Mouse (Mus musculus) ES-E14 (cell line): ENCODE results near the gene Wbp11. TPM values are rescaled to one million over a fixed set of nuclear protein-coding genes. Genes with fewer than 3 reads are reported as not detected.

ENCODE experiments used
- DNase-seq: peaks from one replicate; pipeline ENCODE4 v3.0.0-alpha.2; 2013; ENCODE audit warnings: low read depth, low spot score
- H3K27ac ChIP-seq: 2 replicates; pipeline ENCODE4 v1.5.1; 2012; ENCODE audit warnings: low read depth, mild to moderate bottlenecking, low read length, moderate library complexity, mixed read lengths; ENCODE audit not compliant: poor library complexity, insufficient read depth, severe bottlenecking
- H3K36me3 ChIP-seq: 2 replicates; pipeline ENCODE4 v1.6.1; 2012; ENCODE audit warnings: mild to moderate bottlenecking, low read length, moderate library complexity, mixed read lengths; ENCODE audit not compliant: control insufficient read depth, poor library complexity, insufficient read depth, severe bottlenecking
- H3K4me1 ChIP-seq, 2 experiments: fragments of 150-350 bp in 1 of 2; sonication (generic) in 1 of 2; 2 replicates each; pipeline ENCODE4 v1.6.1; 2012; ENCODE audit warnings: low read length in 2 of 2, mild to moderate bottlenecking in 1 of 2, mixed read lengths in 1 of 2; ENCODE audit not compliant: control insufficient read depth in 2 of 2, insufficient read depth in 2 of 2, poor library complexity in 1 of 2
- H3K4me3 ChIP-seq, 2 experiments: fragments of 150-350 bp in 1 of 2; sonication (generic) in 1 of 2; 2 replicates each; pipeline ENCODE4 v1.5.1; 2012; ENCODE audit warnings: low read length in 2 of 2, low read depth in 1 of 2, mild to moderate bottlenecking in 1 of 2, mixed read lengths in 1 of 2; ENCODE audit not compliant: insufficient read depth in 1 of 2, poor library complexity in 1 of 2, severe bottlenecking in 1 of 2
- H3K9ac ChIP-seq: 2 replicates; pipeline ENCODE4 v1.6.1; 2012; ENCODE audit warnings: low read depth, mild to moderate bottlenecking, low read length, mixed read lengths; ENCODE audit not compliant: poor library complexity, insufficient read depth, severe bottlenecking
- H3K9me3 ChIP-seq: fragments of 150-350 bp; sonication (generic); 2 replicates; pipeline ENCODE4 v1.6.1; 2012; ENCODE audit warnings: low read depth, mild to moderate bottlenecking, low read length; ENCODE audit not compliant: control insufficient read depth, insufficient read depth
- CHD2 ChIP-seq: IDR thresholded peaks from 2 replicates; pipeline ENCODE4 v1.6.1; 2014; ENCODE audit warnings: mild to moderate bottlenecking, low read depth, low read length, inconsistent platforms
- HCFC1 ChIP-seq: IDR thresholded peaks from 2 replicates; pipeline ENCODE4 v1.6.1; 2012; ENCODE audit warnings: low read length, inconsistent platforms, borderline replicate concordance; ENCODE audit not compliant: insufficient read depth
- MAFK ChIP-seq: IDR thresholded peaks from 2 replicates; pipeline ENCODE4 v1.6.1; 2014; ENCODE audit warnings: mild to moderate bottlenecking, low read depth, low read length, inconsistent platforms; ENCODE audit not compliant: insufficient read depth
- ZC3H11A ChIP-seq: IDR thresholded peaks from 2 replicates; pipeline ENCODE4 v1.6.1; 2012; ENCODE audit warnings: low read depth, mild to moderate bottlenecking, inconsistent platforms, low read length, borderline replicate concordance
- ZNF384 ChIP-seq: IDR thresholded peaks from 2 replicates; pipeline ENCODE4 v1.6.1; 2012; ENCODE audit warnings: low read depth, low read length, inconsistent platforms
- in situ Hi-C, 2 experiments: fragments of 600-800 bp; cut with MboI; formaldehyde crosslinking; loops; one replicate each; pipeline ENCODE4 v1.15.1; 2025; ENCODE audit warnings: low sequenced_read_pairs in 2 of 2, inconsistent platforms in 1 of 2; ENCODE audit not compliant: unreplicated experiment in 2 of 2
- total RNA-seq: library from RNA; depleted of rRNA; stranded (reverse); fragments of 300-350 nt; gene quantifications from 2 replicates; pipeline ENCODE4 v1.2.3, GENCODE M21; 2012

Wbp11 gene
- total RNA-seq, 1 experiment: 41.7 TPM

- in situ Hi-C loops: no loop called here
- H3K4me1 ChIP-seq: no peaks in the 10 kb centered on the region; a peak in 1 of 4 replicates
- no peak overlapping the region for H3K27ac ChIP-seq
- H3K9me3 ChIP-seq: no peaks in the 10 kb centered on the region
- TF ChIP-seq MAFK (no peak), ZNF384 (no peak), ZC3H11A (no peak), HCFC1 (no peak), CHD2 (no peak)
- no peaks in the 10 kb centered on the region for H3K36me3 ChIP-seq
- DNase-seq: no peak
- H3K9ac ChIP-seq: no peak overlapping the region
- H3K4me3 ChIP-seq: no peak overlapping the region
Measured at GRCm38 (mm10) chr6:136852762-136853161, 24.7 kb upstream of the Wbp11 start.

DNA sequence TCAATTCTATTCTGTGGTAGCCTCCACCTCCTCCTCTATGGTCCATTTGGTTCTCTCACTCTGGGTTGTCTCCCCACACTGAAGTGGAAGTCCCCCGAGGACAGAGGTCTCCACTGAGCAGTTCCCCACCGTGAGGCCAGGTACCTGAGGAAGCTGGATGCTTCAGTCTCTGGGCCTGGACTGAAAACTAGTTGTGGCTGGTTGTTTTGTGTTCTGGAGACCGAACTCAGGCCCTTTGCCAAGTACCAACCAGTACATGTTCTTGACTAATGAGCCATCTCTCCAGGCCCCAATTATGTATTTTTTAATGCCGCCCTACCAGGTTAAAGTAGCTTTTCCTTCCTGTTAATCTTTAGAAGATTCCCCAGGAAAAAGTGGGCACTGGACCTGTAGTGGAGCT lies 24.3 kb upstream of the Wbp11 start:
- H3K27ac ChIP-seq: no peak overlapping the region

DNA sequence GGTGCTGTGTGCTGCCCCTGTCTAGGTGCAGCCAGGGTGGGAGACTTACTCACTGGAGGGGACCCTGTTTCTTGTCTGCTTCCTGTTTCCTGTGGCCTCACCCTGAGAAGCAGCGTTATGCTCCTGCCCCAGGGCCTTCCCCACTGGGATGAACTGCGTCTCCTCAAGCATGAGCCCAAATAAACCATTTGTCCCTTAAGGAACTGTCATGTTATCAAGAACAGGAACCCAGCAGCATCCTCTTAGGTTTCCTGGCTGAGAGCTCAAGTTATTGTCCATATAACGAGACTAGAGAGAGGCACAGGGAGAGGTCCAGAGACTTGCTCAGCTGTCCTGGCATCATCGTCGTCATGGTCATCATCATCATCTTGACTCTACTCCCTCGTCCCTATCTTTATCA lies 22.2 kb upstream of the Wbp11 start:
- DNase-seq: no peak
- Histone ChIP-seq H3K9me3 (no peaks in the 10 kb centered on the region), H3K27ac (no peak overlapping the region), H3K4me3 (no peak overlapping the region), H3K4me1 (no peaks in the 10 kb centered on the region; a peak in 1 of 4 replicates), H3K36me3 (no peaks in the 10 kb centered on the region), H3K9ac (no peak overlapping the region)
- in situ Hi-C loops: no loop called here
- no peak for TF ChIP-seq MAFK
- no peak for TF ChIP-seq CHD2
- no peak for TF ChIP-seq ZC3H11A
- TF ChIP-seq HCFC1: no peak
- TF ChIP-seq ZNF384: no peak

More for the DNA sequence above, 24.3 kb upstream of the Wbp11 start:
- in situ Hi-C loops: no loop called here
- H3K36me3 ChIP-seq: no peaks in the 10 kb centered on the region
- H3K9me3 ChIP-seq: no peaks in the 10 kb centered on the region
- H3K4me3 ChIP-seq: no peak overlapping the region
- no peak overlapping the region for H3K9ac ChIP-seq
- TF ChIP-seq HCFC1: no peak
- TF ChIP-seq ZC3H11A: no peak
- TF ChIP-seq MAFK: no peak
- TF ChIP-seq CHD2: no peak
- TF ChIP-seq ZNF384: no peak
- no peaks in the 10 kb centered on the region; a peak in 1 of 4 replicates for H3K4me1 ChIP-seq
- DNase-seq: no peak

DNA sequence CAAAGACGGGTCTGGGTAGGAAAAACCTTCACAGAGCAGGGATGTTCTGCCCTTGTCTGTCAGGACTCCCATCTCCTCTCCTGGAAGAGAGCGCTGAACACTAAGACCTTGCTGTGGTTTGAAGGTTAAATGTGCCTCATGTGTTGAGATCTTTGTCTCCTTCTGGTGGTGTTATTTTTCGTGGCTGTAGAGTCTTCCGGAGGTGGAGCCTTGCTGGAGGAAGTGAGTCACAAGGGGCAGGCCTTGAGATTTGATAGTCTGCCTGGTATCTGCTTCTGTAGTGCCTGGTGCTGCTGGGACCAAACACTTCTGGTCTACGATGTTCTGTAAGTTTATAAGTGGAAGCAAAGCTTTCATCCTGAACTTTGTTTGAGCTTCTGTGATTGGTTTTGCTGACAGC lies 20.9 kb upstream of the Wbp11 start:
- Histone ChIP-seq H3K4me3 (no peak overlapping the region), H3K9me3 (no peaks in the 10 kb centered on the region)

GRCm38 (mm10) chr6:136848399-136848798 lies 20.4 kb upstream of the Wbp11 start:
- H3K36me3 ChIP-seq: no peaks in the 10 kb centered on the region

More for the DNA sequence above, 20.9 kb upstream of the Wbp11 start:
- DNase-seq: no peak
- H3K36me3 ChIP-seq: no peaks in the 10 kb centered on the region
- in situ Hi-C loops: no loop called here
- TF ChIP-seq CHD2: no peak
- TF ChIP-seq ZC3H11A: no peak
- no peak for TF ChIP-seq MAFK
- no peak for TF ChIP-seq HCFC1
- TF ChIP-seq ZNF384: no peak
- no peaks in the 10 kb centered on the region; a peak in 1 of 4 replicates for H3K4me1 ChIP-seq
- H3K9ac ChIP-seq: no peak overlapping the region
- no peak overlapping the region for H3K27ac ChIP-seq

More at GRCm38 (mm10) chr6:136848399-136848798, 20.4 kb upstream of the Wbp11 start:
- Histone ChIP-seq H3K4me3 (no peak overlapping the region), H3K4me1 (no peaks in the 10 kb centered on the region; a peak in 1 of 4 replicates), H3K27ac (no peak overlapping the region), H3K9ac (no peak overlapping the region), H3K9me3 (no peaks in the 10 kb centered on the region)
- DNase-seq: no peak
- TF ChIP-seq ZNF384 (no peak), ZC3H11A (no peak), MAFK (no peak), CHD2 (no peak), HCFC1 (no peak)
- in situ Hi-C loops: no loop called here
